Mouse (Mus musculus) c-Kit-positive CD71-positive TER-119-negative erythroid progenitor cells, embryonic 14.5 days (primary cell): ENCODE measurements at regions not wholly inside any gene's neighbourhood (a gene's known extent, or its start where the extent isn't known, plus 50 kb on each side); places are given as distances from the start of the nearest gene placed in this dataset.
A peak's percentile ranks its signal among the peaks of the same experiment; 100 is the strongest.

ENCODE experiments used
- DNase-seq: peaks from one replicate; pipeline ENCODE4 v3.0.0-alpha.2; 2013; ENCODE audit warnings: low read depth

- DNase-seq: no peak
Observed at GRCm38 (mm10) chr13:107878980-107879379, 165.3 kb upstream of the Smim15 start.

- DNase-seq: no peak
Observed at GRCm38 (mm10) chr13:107873244-107873667, 171.0 kb upstream of the Smim15 start.

GRCm38 (mm10) chr13:107872574-107872973, 171.7 kb upstream of the Smim15 start:
- no peak for DNase-seq

GRCm38 (mm10) chr13:107872137-107872536, 172.1 kb upstream of the Smim15 start:
- no peak for DNase-seq

- DNase-seq: no peak
Observed at GRCm38 (mm10) chr13:107868906-107869305, 175.3 kb upstream of the Smim15 start.

GRCm38 (mm10) chr13:107866825-107867224, 177.4 kb upstream of the Smim15 start:
- no peak for DNase-seq

- no peak for DNase-seq
Observed at GRCm38 (mm10) chr13:107862793-107863654, 181.2 kb upstream of the Smim15 start.

- DNase-seq: no peak
Observed at GRCm38 (mm10) chr13:107861384-107862134, 182.7 kb upstream of the Smim15 start.

GRCm38 (mm10) chr13:107857043-107857755, 187.0 kb upstream of the Smim15 start:
- no peak for DNase-seq

GRCm38 (mm10) chr13:107850907-107851560, 193.2 kb upstream of the Smim15 start:
- no peak for DNase-seq

GRCm38 (mm10) chr13:107848871-107849270, 195.4 kb upstream of the Smim15 start:
- no peak for DNase-seq

GRCm38 (mm10) chr13:107847179-107848012, 196.8 kb upstream of the Smim15 start:
- no peak for DNase-seq

GRCm38 (mm10) chr13:107846621-107847178, 197.5 kb upstream of the Smim15 start:
- DNase-seq: no peak

- no peak for DNase-seq
Observed at GRCm38 (mm10) chr13:107845838-107846237, 198.4 kb upstream of the Smim15 start.

- DNase-seq: no peak
Observed at GRCm38 (mm10) chr13:107844085-107844484, 200.2 kb upstream of the Smim15 start.

GRCm38 (mm10) chr13:107838126-107838715, 206.0 kb upstream of the Smim15 start:
- DNase-seq: no peak

- peak; percentile 15 for DNase-seq
Observed at GRCm38 (mm10) chr13:107837206-107837952, 206.9 kb upstream of the Smim15 start.

GRCm38 (mm10) chr13:107835756-107836385, 208.4 kb upstream of the Smim15 start:
- peak; percentile 9 for DNase-seq

GRCm38 (mm10) chr13:107831997-107832396, 212.2 kb upstream of the Smim15 start:
- no peak for DNase-seq
